26 mouse cellular contexts compared by ENCODE assay signal in genomic region chr7:73331645-73332044, GRCm38 (mm10). TPM values are rescaled to one million over a fixed set of nuclear protein-coding genes. Genes with fewer than 3 reads are reported as not detected.
DNase-seq lines count a peak whose midpoint lies in the region; ATAC-seq and TF ChIP-seq lines count a peak whose summit lies in the region.
"Had no signal": no experiment of that assay in that cellular context is flagged by ENCODE, and none has a peak within 500 bp of the region (broad histone marks: within the 10 kb centered on the region; RNA-seq: fewer than 3 reads in every experiment).

No protein-coding gene starts in this region.

- H3K4me3 ChIP-seq in left cerebral cortex, adult 2 months = no peak overlapping the region
- no peak overlapping the region for H3K4me3 ChIP-seq in stomach, embryonic 16.5 days (replicated peaks; ENCODE audit: low read length)
- H3K4me3 ChIP-seq: embryonic facial prominence, embryonic 12.5 days; hindbrain, embryonic 12.5 days; kidney, embryonic 15.5 days; midbrain, embryonic 12.5 days; neural tube, embryonic 13.5 days had no signal

- H3K36me3 ChIP-seq in stomach, embryonic 16.5 days (ENCODE audit: control insufficient read depth, insufficient read depth, low read length) = no peaks in the 10 kb centered on the region
- H3K36me3 ChIP-seq: embryonic facial prominence, embryonic 12.5 days; hindbrain, embryonic 12.5 days; kidney, embryonic 15.5 days; midbrain, embryonic 12.5 days; neural tube, embryonic 13.5 days had no signal

- H3K9ac ChIP-seq in stomach, embryonic 16.5 days (ENCODE audit: low read length) = peak overlapping the region; percentile 32; the same call in 1 of the 2 replicates
- H3K9ac ChIP-seq: embryonic facial prominence, embryonic 12.5 days; forebrain, postnatal 0 days; hindbrain, embryonic 12.5 days; kidney, embryonic 15.5 days; midbrain, embryonic 12.5 days; neural tube, embryonic 13.5 days had no signal

- WGBS in stomach, embryonic 16.5 days = 75% methylated on average over 7 of the region's 7 CpGs

- H3K4me2 ChIP-seq in stomach, embryonic 16.5 days (ENCODE audit: low read depth, low read length) = no peak overlapping the region
- H3K4me2 ChIP-seq: embryonic facial prominence, embryonic 12.5 days; hindbrain, embryonic 12.5 days; kidney, embryonic 15.5 days; liver, embryonic 11.5 days; midbrain, embryonic 12.5 days; neural tube, embryonic 13.5 days had no signal

- H3K9me3 ChIP-seq in stomach, embryonic 16.5 days (replicated peaks; ENCODE audit: control insufficient read depth, low read length) = no peaks in the 10 kb centered on the region
- H3K9me3 ChIP-seq: embryonic facial prominence, embryonic 12.5 days; hindbrain, embryonic 12.5 days; kidney, embryonic 15.5 days; midbrain, embryonic 12.5 days; neural tube, embryonic 13.5 days had no signal

- peak; percentile 97 for DNase-seq in heart, adult 11 months
- DNase-seq in heart, adult 8-10 months (ENCODE audit: low spot score) = no peak
- DNase-seq in left cerebral cortex, adult 2 months (ENCODE audit: extremely low spot score in 1 of 2, low spot score in 2 of 2) = no peak
- no peak for DNase-seq in left cerebral cortex, adult 11 months (ENCODE audit: low spot score)
- DNase-seq in NIH3T3 (ENCODE audit: low read depth) = peak; percentile 17
- DNase-seq: adrenal gland, postnatal 14 days; cerebellum, adult 11 months; cerebellum, adult 9-10 months; cerebellum, postnatal 36 days; forebrain, postnatal 0 days; heart, postnatal 14 days; kidney, adult 18-20 months; kidney, postnatal 25 days; lung, postnatal 36 days; thymus, adult 2 months; thymus, postnatal 36 days had no signal

- no peaks in the 10 kb centered on the region for H3K27me3 ChIP-seq in stomach, embryonic 16.5 days (ENCODE audit: control insufficient read depth, insufficient read depth, low read length)
- H3K27me3 ChIP-seq: CH12.LX; embryonic facial prominence, embryonic 12.5 days; hindbrain, embryonic 12.5 days; kidney, embryonic 15.5 days; midbrain, embryonic 12.5 days; neural tube, embryonic 13.5 days had no signal

- no peak for TF ChIP-seq CTCF in left cerebral cortex, adult 2 months (IDR thresholded peaks at IDR 0.05)

- H3K4me1 ChIP-seq in stomach, embryonic 16.5 days (ENCODE audit: control insufficient read depth, insufficient read depth, low read length) = peaks cover 57% of the 10 kb centered on the region

- peak overlapping the region; percentile 26; the same call in 1 of the 2 replicates for H3K27ac ChIP-seq in left cerebral cortex, adult 2 months
- peak overlapping the region; percentile 30; the same call in 1 of the 2 replicates for H3K27ac ChIP-seq in stomach, embryonic 16.5 days (ENCODE audit: low read length)
- H3K27ac ChIP-seq: embryonic facial prominence, embryonic 12.5 days; hindbrain, embryonic 12.5 days; kidney, embryonic 15.5 days; midbrain, embryonic 12.5 days; neural tube, embryonic 13.5 days had no signal

- ATAC-seq in stomach, embryonic 16.5 days (ENCODE audit: insufficient read depth, low FRiP score) = no peak
- no peak for ATAC-seq in erythroblast, adult 5-6 weeks (replicated peaks; ENCODE audit: low FRiP score, poor library complexity, severe bottlenecking)
- ATAC-seq: forebrain, postnatal 0 days had no signal

- intact Hi-C loops in left cerebral cortex, adult 2 months (cut with DNase I) = no loop called here

RNA-seq across cellular contexts. Expression of gene Rgma, which starts 43.7 kb away (rescaled TPM):
- total RNA-seq in heart, adult 8-10 months (2022) = 10 to 100 TPM; 52.3 to 84.3 (median 65.6) TPM
- 10 to 100 TPM; 52.3 to 54.6 TPM for total RNA-seq in left cerebral cortex, adult 2 months (2021)
- polyA plus RNA-seq in stomach, embryonic 16.5 days (2015; fragmentation: Nextera tagmentation; extraction: Ambion mirVana) = 10.7 and 11.7 TPM in 2 replicates
- not detected in 2 replicates for total RNA-seq in erythroblast, adult 5-6 weeks (2015; ENCODE audit: low replicate concordance)
- total RNA-seq in erythroblast, adult 5-6 weeks (2017; ENCODE audit: low replicate concordance) = not detected in 2 replicates
- total RNA-seq: megakaryocyte, adult 5-6 weeks had no signal

Comparison
In these comparisons a context has a peak if more than half of its experiments do, and no peak if none do; other contexts are left out.
1. DNase-seq: peak in heart, adult 11 months (single experiment) and NIH3T3 (single experiment); none in heart, adult 8-10 months (single experiment), left cerebral cortex, adult 2 months (0 of 2) and left cerebral cortex, adult 11 months (single experiment).
2. RNA of gene Rgma, which starts 43.7 kb away (total RNA-seq): 52.3 to 84.3 TPM in heart, adult 8-10 months and 52.3 to 54.6 TPM in left cerebral cortex, adult 2 months; not detected in erythroblast, adult 5-6 weeks; every median in the first group is over 10 times any median in the second.